Mouse (Mus musculus) layer of hippocampus, adult 11-12 months (tissue): ENCODE measurements around the gene Frmd5.
"Not testable (repeated sequence)": the region's sequence is repeated elsewhere in the genome, so short reads cannot be mapped to it uniquely, and the experiment has no call there.

Experiments used
- DNase-seq: peaks from one replicate; pipeline ENCODE4 v3.0.0; 2022; ENCODE audit warnings: low spot score

Frmd5 gene

GRCm38 (mm10) chr2:121575741-121576201 lies 231.1 kb downstream of the Frmd5 start:
- no peak for DNase-seq

- no peak for DNase-seq
These were observed 232.7 kb downstream of the Frmd5 start for GRCm38 (mm10) chr2:121574066-121574630.

- DNase-seq: peak; percentile 90
These were observed 235.1 kb downstream of the Frmd5 start for GRCm38 (mm10) chr2:121571780-121572179.

GRCm38 (mm10) chr2:121570999-121571655 lies 235.8 kb downstream of the Frmd5 start:
- DNase-seq: peak; percentile 21

GRCm38 (mm10) chr2:121570049-121570448 lies 236.8 kb downstream of the Frmd5 start:
- no peak for DNase-seq

GRCm38 (mm10) chr2:121565911-121566310 lies 241.0 kb downstream of the Frmd5 start:
- no peak for DNase-seq

GRCm38 (mm10) chr2:121563117-121563516 lies 243.8 kb downstream of the Frmd5 start:
- DNase-seq: no peak

- DNase-seq: no peak
These were observed 255.6 kb downstream of the Frmd5 start for GRCm38 (mm10) chr2:121551271-121551670.

- no peak for DNase-seq
These were observed 257.3 kb downstream of the Frmd5 start for GRCm38 (mm10) chr2:121549630-121550029.

GRCm38 (mm10) chr2:121544829-121545228 lies 262.1 kb downstream of the Frmd5 start:
- no peak for DNase-seq

GRCm38 (mm10) chr2:121525056-121525455 lies 281.8 kb downstream of the Frmd5 start:
- no peak for DNase-seq

- not testable (repeated sequence) for DNase-seq
These were observed 284.1 kb downstream of the Frmd5 start for GRCm38 (mm10) chr2:121522830-121523229.

- DNase-seq: no peak
These were observed 284.9 kb downstream of the Frmd5 start for GRCm38 (mm10) chr2:121522006-121522405.

- DNase-seq: not testable (repeated sequence)
These were observed 288.2 kb downstream of the Frmd5 start for GRCm38 (mm10) chr2:121518711-121519110.

- no peak for DNase-seq
These were observed 288.8 kb downstream of the Frmd5 start for GRCm38 (mm10) chr2:121518106-121518505.

- DNase-seq: no peak
These were observed 292.7 kb downstream of the Frmd5 start for GRCm38 (mm10) chr2:121514211-121514610.

- not testable (repeated sequence) for DNase-seq
These were observed 293.7 kb downstream of the Frmd5 start for GRCm38 (mm10) chr2:121512991-121513765.

GRCm38 (mm10) chr2:121511401-121511800 lies 295.5 kb downstream of the Frmd5 start:
- no peak for DNase-seq

- DNase-seq: peak; percentile 47
These were observed 297.3 kb downstream of the Frmd5 start for GRCm38 (mm10) chr2:121509584-121509983.

GRCm38 (mm10) chr2:121507951-121508330 lies 298.9 kb downstream of the Frmd5 start:
- no peak for DNase-seq

- DNase-seq: no peak
These were observed 299.5 kb downstream of the Frmd5 start for GRCm38 (mm10) chr2:121507173-121507950.
